Mouse (Mus musculus) bone marrow macrophage, adult 2 months (primary cell): ENCODE results near the gene Prl5a1.

Experiments
- CTCF ChIP-seq: IDR thresholded peaks from 2 replicates; pipeline ENCODE4 v1.5.1; 2012; ENCODE audit warnings: low read depth, mild to moderate bottlenecking, low read length, moderate library complexity
- POLR2A ChIP-seq: IDR thresholded peaks from 2 replicates; pipeline ENCODE4 v1.6.1; 2012; ENCODE audit warnings: mild to moderate bottlenecking, low read depth, low read length, borderline replicate concordance

- no peak for TF ChIP-seq CTCF
- TF ChIP-seq POLR2A, result no peak
These were observed 6.5 kb upstream of the Prl5a1 start for GRCm38 (mm10) chr13:28135790-28136189.
